Mouse (Mus musculus): ENCODE measurements at regions not wholly inside any gene's neighbourhood (a gene's known extent, or its start where the extent isn't known, plus 50 kb on each side); places are given as distances from the start of the nearest gene placed in this dataset.

DNA sequence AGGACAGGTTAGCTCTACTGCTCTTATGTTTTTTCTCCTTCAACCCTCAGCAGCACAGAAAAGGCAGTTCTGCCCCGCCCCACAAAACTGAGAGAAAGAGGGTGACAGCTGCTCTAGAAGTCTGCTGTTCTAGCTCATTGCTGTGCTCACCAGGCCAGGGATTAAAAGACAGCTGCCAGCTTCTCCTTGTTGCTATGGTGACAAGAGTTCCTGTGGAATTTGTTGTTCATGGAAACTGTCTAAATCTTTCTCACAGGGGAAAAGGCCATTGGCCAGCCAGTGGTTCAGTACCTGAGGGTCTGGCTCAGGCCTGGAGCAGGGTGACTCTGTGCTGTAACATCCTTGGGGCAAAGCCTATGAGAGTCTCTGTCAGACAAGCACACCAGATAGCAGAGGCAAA is 405.6 kb upstream of the 4930550L24Rik start:
- no peak for TF ChIP-seq EP300 (IDR thresholded peaks at IDR 0.05; ENCODE audit: low read depth)
- no peak for TF ChIP-seq CTCF (IDR thresholded peaks at IDR 0.05; ENCODE audit: low read depth)

Data from liver, embryonic 14.5 days (tissue).